Mouse (Mus musculus) frontal cortex, adult (tissue): ENCODE data around the gene Ddx51.

ENCODE experiments used
- ATAC-seq: cut with Nextera tagmentation; 2 replicates; pipeline ENCODE4 v1.9.2; 2017; ENCODE audit warnings: mild to moderate bottlenecking, moderate library complexity, mixed read lengths; ENCODE audit not compliant: low TSS enrichment

Gene Ddx51

GRCm38 (mm10) chr5:110659682-110660081, 6.4 kb downstream of the Ddx51 start:
- no peak for ATAC-seq

GRCm38 (mm10) chr5:110664041-110664440, 10.8 kb downstream of the Ddx51 start:
- ATAC-seq: no peak

GRCm38 (mm10) chr5:110664750-110665269, 11.6 kb downstream of the Ddx51 start:
- ATAC-seq: no peak

GRCm38 (mm10) chr5:110665486-110666121, 12.4 kb downstream of the Ddx51 start:
- ATAC-seq: peak; percentile 31; the same call in 1 of the 2 replicates

GRCm38 (mm10) chr5:110682041-110682440, 28.8 kb downstream of the Ddx51 start:
- no peak for ATAC-seq

GRCm38 (mm10) chr5:110698617-110699016, 45.4 kb downstream of the Ddx51 start:
- no peak for ATAC-seq

- ATAC-seq: no peak
Observed at GRCm38 (mm10) chr5:110704004-110704403, 50.8 kb downstream of the Ddx51 start.

- ATAC-seq: peak; percentile 74; the same call in 1 of the 2 replicates
Observed at GRCm38 (mm10) chr5:110709256-110709655, 56.0 kb downstream of the Ddx51 start.
